Mouse (Mus musculus): ENCODE results near the gene Mpped2.
A peak's percentile ranks its signal among the peaks of the same experiment; 100 is the strongest.

The Mpped2 gene

DNA sequence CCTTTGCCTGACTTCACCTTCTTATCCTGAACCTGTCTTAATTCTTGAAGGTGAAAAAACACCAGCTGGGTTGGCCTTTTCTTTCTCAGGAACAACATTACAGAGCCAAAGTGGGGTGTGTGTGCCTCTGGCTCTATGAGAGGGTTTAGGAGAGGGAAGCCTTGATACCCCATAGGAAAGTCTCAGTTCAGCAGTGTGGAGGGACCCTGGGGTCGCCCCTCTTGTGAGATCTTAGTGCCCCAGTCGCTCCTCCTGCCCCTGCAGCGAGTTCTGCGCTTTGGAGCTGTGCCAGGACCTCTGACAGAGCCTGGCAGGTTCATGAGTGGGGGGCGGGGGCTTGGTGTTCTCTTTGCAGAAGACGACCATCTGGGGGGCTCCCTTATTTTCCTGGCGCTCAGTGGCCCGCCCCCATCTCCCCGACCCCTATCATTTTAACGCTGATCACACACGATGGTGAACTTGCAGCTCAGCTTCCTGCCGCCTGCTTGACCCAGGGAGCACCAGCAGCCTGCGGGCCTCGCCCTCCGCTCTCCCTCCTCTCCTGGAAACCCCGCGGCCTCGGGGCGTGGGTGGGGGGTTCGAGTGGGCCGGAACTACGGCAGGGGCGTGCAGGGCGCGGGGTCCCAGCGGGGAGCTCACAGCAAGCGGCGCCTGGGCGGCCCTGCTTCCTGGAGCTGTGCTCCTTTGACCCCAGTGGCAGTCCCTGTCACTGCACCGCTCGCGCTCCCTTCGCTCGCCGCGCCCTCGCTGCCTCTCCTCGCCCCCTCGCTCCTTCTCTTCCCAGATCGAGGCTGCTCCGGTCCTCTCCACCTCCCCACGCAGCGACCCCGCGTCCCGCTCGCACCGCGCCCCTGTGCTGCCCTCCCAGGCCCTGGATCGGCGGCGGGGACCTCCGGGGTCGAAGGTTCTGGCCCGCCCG lies at the start of gene Mpped2:
TSS of gene Mpped2 (plus strand) at position 487 of the 919 bp plus-strand sequence.
- DNase-seq (ENCODE audit: low spot score): peak; percentile 91

DNA sequence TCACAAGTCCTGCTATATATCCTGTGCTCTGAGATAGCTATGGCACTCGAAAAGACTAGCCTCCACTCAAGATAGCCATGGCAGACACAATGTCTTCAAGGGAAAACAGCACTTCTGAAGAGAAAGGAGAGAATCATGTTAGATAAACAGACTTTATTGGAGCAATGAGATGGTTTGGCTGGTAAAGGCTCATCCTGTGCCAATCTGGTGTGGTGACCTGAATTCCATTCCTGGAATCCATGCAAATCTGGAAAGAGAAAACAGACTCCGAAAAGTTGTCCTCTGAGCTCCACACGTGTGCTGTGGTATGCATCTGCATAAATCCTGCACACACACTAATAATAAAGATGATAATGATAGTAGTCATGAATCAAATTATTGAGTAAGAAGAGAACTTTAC lies 48.3 kb upstream of the Mpped2 start:
- no peak for DNase-seq (ENCODE audit: low spot score)

DNA sequence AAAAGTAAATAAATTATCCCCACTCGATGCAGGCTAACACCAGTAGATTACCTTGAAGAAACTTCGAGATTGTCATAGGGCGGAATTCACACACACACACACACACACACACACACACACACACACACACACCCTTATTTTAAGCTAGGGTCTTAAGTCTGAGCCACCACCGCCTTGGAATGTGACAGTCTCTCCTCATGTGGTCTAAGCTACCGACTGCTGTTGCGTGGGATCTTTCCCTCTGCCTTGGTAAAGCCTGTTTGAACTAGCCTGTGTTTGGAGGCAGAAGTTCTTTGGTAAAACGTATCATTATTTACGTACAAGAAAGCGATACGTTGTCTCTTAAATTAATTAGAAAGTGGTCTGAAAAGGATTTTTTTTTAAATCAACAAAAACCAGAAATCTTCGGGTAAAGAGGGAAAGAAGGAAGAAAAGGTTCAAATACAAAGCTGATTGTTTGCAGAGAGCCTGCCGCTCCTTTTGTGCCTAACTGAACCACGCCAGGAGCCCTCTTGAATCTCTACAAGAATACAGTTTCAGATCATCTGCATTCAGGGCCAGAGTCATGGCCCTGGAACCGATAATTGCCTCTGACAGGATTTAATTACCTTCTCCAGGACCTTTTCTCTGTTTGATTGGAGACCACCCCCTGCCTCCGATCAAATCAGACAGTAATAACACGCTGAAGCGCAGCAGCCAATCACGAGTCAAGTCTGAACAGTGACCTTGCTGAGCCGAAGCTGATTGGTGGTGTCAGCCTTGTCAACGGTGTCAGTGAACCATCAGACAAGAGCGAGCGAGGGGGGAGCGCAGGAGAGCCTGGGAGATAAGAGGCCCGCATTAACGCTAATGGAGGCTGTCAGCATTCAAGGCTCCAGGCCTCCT lies 43.1 kb upstream of the Mpped2 start:
- DNase-seq (ENCODE audit: low spot score): peak; percentile 97

DNA sequence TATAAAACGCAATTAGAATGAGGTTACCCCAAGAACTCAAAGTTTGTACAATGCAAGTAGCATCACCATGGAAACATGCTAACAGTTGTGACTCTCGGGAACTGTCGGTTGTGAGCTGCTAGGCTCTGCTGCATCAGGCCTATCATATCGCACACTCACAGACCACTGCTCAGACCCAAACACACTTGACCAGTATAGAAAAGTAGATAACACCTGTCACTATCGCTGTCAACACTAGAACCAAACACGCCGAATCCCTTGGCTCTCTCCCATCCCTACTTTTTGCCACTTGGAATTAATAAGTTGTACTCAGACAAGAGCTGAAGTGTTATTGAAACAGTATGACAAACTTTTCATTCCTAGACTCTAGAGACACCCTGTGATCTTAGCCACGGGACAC lies 40.9 kb upstream of the Mpped2 start:
- peak; percentile 15 for DNase-seq (ENCODE audit: low spot score)

DNA sequence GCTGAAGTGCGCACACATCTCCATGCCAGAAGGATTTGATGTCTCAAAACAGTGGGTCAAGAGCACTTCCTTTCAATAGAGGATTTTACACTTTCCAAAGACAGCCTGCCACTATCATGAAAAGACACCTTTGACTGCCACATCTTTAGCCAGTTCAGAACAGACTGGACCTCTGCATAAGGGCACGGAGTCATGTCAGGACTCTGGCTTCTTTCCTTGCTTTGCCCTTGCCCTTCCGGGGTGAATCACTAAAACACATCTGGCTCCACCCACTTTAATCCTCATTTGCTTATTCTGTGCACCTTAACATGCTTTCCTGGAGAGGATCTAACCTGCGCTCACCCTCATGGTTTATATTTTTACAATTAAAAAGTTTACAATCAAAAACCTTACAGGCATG lies 40.3 kb upstream of the Mpped2 start:
- no peak for DNase-seq (ENCODE audit: low spot score)

DNA sequence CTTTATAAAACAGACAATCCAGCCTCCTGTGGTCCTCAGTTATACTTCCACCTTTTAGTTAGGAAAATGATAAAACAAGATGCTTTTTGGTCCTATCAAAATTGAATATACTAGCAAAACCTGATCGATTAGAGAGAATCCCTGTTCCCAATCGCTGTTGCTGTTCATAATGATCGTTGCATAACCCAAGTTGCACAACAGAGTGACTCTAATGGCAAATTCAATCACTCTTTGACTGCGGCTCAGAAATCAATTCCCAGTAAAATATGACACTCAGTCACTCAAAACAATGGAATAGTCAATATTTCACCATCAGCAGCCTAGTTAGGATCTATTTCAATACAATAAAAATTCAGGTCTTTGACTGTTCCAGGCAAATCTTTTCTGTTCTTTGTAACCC lies 39.8 kb upstream of the Mpped2 start:
- DNase-seq (ENCODE audit: low spot score): no peak

DNA sequence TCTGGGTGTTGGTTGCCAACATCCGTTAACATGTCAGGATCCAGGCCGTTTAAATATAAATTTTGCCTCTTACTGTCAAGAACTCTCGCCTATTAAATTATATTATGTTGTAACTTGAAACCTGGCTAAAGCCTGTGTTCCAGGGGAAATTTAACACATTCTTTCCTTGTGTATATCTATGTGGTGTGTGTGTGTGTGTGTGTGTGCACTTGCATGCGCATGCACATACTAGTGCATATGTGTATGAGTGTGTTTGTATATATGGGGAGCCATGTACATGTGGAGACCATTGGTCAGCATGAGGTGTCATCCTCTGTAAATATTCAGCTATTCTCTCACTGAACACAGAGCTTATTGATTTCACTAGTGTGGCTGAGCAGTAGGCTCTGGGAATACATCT lies 37.8 kb upstream of the Mpped2 start:
- DNase-seq (ENCODE audit: low spot score): no peak

DNA sequence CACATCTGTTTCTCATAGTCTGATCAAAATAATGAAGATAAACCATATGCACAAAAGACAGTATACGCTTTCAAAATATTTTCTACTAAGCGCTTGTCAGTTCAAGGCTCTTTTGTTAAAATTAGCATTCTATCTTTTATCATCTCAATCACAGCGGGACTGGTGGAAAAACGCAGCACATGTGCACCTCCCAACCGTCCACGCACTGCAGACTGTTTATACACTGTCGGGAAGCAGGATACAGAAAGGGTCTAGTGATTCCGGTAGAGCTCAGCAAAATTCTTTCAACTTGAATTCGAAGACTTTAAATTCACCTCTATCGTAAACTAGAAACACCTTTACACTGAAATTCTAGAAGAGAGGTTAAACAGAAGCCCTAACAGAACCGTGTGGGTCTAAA lies 27.8 kb upstream of the Mpped2 start:
- DNase-seq (ENCODE audit: low spot score): no peak

DNA sequence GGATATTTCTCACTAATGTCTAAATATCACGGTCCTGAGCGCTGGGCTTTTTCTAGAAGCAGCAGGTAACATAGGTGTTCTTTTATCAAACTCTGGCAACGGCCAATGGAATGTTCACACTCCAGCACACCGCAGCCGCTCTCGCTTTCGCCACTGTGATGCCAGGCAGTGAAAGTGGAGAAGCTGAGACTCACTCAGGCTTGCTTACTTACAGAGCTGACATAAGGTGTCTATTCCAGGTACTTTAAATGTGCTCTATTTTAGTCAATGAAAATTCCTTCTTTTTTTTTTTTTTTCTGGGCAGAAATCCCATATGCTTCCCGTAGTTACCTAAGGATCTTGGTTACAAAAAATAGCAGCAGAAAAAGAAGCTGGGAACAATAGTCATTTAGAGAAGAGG lies 18.8 kb upstream of the Mpped2 start:
- no peak for DNase-seq (ENCODE audit: low spot score)

DNA sequence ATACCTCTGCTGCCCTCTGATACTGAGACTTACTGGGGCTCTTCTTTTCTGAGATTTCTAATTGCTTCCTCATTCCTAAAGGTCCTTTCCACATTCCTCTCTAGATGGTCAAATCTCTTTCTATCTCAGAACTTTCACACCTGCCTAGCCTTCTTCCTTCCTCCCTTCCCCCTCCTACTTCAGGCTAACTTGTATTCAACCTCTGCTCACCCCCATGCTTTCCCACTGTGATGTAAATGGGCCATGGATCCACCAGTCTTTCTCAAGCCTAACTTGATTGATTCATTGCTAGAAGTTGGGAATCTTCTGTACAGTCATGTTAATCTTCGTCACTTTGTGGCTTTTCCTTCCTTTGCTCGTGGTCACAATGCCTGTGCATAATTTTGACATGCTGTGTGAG lies 15.6 kb upstream of the Mpped2 start:
- DNase-seq (ENCODE audit: low spot score): no peak

DNA sequence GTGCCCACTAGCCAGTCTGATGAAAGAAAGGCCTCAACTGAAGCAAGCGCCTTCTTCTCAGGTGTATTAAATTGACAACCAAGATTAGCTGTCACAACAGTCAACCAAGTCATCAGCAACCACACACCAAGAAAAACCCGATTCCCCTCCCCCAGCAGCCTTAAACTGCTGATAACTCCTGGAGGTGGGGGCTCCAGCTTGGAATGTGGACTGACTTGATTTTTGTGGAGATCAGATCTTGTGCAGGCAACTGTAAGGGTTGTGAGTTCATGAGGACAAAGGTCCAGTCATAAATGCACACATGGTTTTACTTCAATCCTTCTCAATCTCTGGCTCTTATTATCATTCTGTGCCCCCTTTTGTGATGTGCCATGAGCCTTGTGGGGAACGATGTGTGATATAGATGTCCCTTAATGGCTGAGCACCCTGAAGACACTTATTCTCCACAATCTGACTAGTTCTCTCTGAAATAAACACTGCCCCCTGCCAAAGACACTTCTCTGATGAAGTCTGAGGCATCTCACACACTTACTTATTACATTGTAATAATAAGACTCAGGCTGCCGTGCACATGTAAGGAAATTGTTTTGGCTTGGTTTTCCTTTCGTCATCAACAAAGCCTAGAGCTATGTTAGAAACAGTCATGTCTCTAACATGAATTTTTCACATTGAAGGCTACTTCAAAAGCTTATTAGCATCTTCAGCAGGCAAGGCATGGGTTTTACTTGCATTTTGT lies 13.2 kb upstream of the Mpped2 start:
- no peak for DNase-seq (ENCODE audit: low spot score)

DNA sequence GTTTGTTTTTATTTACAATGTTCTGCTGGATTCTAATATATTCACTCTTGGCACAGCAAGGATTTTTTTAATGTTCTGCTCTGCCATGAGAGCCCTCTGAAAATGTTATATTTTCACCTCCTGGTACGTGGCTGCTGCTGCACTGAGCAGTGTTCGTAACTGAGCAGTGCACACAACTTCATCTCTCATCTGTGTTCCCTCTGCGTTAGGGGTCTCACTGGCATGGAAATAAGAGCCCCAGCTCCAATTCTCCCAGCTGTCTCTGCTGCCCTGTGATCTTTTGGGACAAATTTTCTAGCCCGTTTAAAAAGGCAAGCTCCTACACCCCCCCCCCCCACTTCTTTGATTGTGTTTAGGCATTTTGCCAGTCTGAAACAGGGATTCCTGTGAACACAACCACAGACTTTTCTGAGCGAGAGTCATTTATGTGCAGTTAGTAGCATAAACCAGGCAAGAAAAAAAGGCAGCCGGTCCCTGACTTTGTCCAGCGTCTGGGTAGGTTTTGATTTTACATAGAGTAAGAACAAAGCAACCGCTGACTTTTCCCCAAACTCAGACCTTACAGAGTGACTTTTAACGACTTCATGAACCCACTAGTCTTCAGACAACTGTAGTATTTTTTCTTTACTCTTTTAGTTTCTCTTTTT lies 9.8 kb upstream of the Mpped2 start:
- DNase-seq (ENCODE audit: low spot score): no peak

DNA sequence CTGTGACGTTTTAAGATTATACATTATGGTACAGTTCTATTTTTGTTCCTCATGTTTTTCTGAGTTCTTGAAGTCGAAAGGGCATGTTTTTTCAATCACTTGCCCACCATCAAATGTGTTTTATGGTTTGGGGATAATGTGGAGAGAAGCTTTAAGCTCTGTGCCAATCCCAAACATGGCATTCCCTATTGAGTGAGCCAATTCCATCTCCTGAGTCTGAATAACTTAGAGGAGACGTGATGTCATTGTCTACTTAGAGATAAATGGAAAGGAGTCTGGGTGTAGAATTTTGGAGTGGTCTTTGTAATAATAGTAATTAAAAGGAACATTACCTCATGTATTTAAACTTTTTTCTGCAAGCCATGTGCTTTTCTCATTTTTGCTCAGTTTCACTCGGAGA lies 9.2 kb upstream of the Mpped2 start:
- no peak for DNase-seq (ENCODE audit: low spot score)

DNA sequence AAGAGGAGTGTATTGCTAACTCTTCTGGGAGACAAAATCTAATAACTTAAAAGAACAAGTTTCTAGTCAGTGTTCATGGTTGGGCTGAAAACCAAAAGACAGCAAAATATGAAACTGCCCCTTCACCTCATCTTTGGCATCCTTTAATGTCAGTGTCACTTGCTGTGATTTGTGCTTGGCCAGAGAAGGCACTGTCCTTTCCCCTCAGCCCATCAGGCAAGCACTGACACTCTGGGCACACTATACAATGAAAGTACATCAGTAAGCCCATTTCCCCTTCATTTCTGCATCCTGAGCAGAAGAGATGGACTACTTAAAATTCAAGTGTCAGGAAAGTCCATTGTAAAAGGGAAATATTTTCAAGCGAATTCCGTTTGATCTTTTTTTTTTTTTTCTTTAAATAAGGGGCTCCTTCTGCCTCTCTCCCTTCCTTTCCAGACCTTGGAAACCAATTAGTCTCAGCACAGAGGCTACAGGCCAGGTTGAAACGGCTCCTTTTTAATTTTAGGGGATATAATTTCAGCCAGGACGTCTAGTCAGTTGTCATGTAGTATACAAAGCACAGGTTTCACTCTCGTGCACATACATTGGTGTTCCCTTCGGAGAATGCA lies 1.2 kb upstream of the Mpped2 start:
- no peak for DNase-seq (ENCODE audit: low spot score)

DNA sequence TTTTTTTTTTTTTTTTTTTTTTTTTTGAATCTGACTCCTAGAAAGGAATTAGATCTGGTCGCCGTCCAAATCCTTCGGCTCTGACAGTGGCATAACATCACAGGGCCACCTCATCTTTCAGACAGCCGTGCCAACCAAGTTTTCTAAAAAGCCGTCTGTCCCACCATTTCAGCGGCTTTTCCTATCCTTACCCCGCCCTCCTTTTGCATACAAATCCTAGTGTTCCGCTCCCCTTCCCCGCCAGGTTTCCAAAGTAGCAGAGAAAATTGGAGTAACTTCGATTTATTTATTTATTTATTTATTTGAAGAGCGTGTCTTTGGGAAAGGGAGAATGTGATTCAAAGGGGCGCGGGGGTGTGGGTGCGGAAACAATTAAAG lies 675 bp upstream of the Mpped2 start:
- DNase-seq (ENCODE audit: low spot score): peak; percentile 41

DNA sequence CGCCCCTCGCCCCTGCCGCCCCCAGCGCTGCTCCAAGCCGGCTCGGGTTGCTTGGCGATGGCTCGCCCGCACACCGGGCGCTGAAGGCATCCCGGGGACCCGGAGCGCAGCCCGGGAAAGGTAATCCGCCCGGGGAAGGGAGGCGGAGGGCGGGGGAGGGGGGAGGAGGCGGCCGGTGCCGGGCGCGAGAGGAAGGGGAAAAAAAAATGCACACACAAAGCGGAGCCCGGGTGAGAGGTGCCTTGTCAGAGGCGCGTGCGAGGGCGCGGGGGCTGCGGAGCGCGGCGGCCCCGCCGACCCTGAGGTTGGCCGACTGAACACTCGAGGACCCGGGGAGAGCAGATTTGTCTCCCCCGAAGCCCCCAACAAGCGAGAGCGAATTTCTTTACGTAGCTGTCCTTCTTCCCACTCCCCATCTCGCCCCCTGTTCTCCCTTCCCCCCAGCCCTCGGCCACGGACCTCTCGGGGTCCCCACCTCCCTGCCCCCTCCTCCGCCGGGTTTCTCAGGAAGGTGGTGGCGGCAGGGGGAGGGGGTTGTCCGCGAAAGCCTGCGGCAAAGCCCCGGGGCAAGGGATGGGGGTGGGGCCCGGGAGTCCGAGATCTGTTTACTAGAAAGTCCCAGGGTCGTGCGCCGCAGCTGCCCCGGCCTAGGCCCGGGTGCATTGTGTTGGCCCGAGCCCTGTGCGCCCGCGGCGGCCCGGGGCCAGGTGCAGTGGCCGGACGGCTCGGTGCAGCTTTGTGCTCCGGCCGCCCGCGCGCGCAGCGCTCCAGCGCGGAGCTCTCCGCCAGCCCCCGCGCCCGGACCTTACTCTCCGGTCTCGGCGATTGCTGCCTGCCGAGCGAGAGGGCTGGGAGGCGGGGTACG lies 865 bp downstream of the Mpped2 start:
- DNase-seq (ENCODE audit: low spot score): peak; percentile 71

DNA sequence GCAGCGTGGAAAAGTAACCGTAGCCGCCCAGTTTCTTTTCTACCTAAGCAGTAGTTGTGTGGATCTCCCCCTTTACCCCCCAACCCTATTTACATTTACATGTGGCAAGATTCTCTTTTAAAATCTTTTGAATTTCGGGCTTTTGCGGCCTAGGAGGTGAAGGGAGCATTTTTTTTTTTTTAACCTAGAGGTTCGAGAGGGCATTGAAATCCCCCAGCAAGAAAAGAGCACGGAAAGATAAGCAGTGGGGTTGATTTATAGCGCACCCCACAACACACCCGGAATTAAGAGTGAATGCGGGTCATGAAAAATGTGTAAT lies 1.5 kb downstream of the Mpped2 start:
- DNase-seq (ENCODE audit: low spot score): no peak

DNA sequence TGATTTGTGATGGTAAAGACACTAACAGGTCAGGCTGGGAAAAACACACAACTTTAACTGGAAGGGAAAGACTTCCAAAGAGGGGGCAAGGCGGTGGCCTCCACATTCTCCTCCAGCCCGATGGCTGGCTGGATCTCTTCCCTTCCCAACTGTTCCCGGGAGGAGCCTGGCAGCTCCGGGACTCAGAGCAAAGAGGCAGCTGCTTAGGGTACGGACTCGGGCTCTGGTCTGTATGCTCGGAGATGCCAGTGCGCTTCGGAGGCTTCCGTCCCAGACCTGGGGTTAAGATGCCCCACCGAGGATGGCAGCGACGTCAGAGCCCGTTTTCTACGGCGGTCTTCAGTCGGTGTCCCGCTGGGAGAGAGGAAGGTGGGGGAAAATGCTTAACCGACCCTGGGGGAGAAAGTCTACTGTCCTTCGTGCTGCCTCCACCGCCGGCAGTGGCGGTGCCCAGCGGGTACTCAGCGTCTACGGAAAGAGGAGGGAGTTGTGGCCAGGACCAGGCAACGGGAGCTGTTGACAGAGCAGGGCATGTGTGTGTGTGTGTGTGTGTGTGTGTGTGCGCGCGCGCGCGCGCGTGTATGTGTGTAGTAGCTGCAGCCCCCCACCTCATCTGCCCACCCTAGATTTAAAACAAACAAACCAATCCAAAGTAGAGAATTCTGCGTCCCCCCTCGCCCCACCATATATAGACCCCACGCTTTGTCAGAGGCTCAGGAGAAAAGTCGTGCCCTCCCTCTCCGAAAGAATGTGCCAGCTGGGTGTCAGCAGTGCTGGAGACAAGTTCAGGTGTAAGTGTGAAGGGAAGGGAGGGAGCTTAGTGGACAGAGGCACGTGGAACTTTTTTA lies 2.0 kb downstream of the Mpped2 start:
- peak; percentile 52 for DNase-seq (ENCODE audit: low spot score)

DNA sequence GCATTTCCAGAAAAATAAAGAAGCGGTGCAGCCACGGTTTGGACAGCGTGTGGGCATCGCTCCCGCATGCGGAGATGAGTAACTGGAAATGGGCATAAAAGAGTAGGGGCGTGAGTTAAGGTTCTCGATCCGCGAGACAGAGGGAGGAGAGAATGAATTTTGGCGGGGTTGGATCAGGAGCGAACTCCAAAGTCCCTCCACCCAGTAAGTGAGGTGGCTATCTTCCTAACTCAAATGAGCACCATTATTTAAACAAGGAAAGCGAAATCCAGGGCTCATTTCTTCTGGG lies 2.6 kb downstream of the Mpped2 start:
- DNase-seq (ENCODE audit: low spot score): no peak

DNA sequence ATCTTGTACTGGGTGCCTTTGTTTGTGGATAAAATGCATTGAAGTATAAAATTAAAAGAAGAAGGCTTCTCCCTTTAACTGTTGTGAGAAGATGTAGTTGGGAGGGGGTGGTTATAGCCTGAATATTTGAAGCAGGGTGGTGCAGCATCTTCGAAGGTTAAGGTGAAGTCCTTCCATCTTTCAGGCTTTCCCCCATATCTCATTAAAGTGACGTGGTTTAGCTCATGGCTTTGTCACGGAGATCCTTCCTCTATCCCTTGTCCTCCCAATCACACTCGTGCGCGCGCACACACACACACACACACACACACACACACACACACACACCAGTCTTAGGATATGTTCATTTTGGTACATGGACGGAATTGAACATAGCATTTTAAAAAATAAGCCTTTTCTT lies 3.3 kb downstream of the Mpped2 start:
- no peak for DNase-seq (ENCODE audit: low spot score)
